Mouse (Mus musculus): ENCODE data around the gene Slc35c1. TPM values are rescaled to one million over a fixed set of nuclear protein-coding genes. Genes with fewer than 3 reads are reported as not detected.

Slc35c1 gene
- polyA plus RNA-seq, 1 experiment, result 16.8 TPM

DNA sequence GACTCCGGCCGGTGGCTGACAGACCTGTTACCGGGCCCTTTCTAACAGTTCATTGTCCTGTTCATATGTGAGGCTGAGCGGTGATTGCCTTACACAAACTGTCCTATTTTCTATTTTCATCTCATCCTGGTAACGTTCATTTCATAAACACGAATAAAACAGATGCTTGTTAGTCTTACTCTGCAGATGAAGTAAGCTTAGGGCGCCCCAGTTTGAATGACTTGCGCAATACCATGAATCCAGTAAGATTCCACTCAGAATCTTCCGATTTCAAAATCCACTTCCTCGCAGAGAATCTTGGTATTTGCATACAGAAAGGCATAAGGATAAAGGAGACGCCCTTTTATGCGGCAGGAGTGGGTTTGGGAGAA is 26.0 kb downstream of the Slc35c1 start:
- DNase-seq (ENCODE audit: low spot score), result no peak

DNA sequence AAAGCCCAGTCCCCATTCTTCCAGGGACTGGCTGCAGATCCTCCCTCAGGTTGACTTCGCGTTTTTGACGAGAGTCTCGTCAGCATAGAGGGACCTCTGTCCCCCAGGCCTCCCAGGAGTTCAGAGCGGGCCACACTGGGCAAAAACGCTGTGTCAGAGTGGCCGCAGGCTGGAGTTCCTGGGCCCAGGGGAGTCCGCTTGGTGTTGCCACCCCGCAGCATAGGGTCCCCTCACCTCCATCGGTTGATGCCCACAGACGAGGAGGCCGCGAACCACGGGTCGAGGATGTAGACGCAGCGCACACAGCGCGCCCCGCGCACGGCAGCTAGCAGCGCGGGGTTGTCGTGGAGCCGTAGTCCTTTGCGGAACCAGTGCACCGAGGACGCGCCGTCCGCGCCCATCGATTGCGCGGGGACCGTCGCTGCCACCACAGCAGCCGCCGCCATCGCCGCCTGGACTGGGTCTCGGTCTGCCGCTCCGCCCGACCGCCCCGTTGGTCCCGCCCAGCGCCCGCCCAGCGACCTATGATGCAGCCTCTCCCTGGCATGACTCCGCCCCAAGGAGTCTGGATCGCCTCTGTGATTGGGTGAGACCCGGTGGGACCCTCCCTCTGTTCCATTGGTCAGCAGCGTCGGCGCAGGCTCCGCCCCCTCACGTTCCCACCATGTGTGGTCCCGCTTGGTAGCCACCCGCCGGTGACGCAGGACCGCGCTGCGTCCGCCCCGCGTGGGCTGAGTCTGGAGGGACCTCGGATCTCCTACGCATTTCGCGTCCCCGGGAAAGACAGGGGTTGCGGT is 26.6 kb downstream of the Slc35c1 start, which contains the start of gene Cry2:
Cry2 (minus strand) TSS at position 466 of the 797 bp plus-strand sequence.
- peak; percentile 88 for DNase-seq (ENCODE audit: low spot score)

DNA sequence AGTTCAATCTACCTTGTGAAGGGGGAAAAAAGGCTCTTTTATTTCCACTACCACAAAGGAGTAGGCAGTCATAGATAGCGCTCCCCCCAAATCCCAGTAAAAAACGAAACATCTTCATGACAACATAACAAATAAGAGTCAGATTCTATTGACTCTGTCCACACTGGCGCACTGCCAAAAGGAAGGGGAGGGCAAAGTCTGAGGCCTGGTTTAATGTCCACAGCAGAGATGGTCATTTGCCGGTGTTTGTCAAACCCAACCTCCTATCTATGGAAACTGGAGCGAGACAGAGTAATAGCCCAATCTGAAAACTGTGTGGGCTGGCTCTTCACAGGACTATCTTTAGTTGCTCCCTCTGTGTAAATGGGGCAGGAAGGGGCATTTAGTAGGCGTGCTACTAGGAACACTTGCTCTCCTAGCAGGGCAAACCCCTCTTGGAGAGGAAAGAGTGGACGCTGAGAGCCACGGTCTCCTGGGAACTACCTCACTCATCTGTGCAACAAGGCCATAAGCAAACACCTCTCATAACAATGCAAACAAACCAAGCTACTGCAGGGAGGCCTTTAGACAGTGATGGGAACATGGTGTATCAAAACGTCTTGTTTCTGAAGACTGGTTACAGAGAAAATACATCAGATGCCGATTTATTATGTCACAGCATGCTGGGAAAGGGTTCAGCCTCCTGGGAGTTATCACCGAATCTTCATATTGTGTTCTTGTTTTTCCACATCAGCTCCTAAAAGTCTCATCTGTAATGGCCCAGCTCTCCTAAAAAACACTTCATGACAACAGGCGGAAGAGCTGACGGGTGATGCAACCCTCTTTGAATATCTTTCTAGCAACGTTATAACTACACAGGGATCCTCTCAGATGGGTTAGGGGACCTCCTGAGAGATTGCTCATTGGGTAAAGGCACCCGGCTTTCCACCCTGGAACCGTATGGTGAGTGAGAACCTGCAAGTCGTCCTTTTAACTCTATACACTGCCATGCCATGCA is 27.7 kb downstream of the Slc35c1 start:
- no peak for DNase-seq (ENCODE audit: low spot score)

DNA sequence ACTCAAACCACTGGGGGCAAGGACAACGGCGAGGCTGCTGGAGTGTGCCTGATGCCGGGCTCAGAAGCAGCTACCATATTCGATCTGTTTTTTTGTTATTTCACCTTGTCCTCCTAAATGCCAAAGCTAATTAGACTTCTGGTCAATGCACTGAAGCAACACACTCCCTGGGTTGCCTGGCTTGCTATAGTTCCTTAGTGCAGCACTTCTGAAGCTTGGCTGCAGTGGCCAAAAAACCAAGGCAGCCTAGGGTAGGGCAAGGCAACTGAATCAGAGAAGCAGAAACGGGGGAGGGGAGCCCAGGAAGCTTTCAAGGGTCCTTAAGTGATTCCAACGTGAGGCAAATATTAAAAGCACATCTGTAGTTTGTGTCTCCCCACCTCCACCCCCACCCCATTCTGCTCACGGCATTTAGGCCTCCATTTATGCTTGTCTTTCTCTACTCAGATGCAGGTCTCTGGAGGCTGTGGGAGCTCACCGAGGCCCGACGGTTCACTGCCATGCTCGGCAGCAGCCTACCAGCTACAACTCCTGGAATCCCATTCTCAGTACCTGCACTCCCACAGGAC is 28.6 kb downstream of the Slc35c1 start:
- no peak for DNase-seq (ENCODE audit: low spot score)

DNA sequence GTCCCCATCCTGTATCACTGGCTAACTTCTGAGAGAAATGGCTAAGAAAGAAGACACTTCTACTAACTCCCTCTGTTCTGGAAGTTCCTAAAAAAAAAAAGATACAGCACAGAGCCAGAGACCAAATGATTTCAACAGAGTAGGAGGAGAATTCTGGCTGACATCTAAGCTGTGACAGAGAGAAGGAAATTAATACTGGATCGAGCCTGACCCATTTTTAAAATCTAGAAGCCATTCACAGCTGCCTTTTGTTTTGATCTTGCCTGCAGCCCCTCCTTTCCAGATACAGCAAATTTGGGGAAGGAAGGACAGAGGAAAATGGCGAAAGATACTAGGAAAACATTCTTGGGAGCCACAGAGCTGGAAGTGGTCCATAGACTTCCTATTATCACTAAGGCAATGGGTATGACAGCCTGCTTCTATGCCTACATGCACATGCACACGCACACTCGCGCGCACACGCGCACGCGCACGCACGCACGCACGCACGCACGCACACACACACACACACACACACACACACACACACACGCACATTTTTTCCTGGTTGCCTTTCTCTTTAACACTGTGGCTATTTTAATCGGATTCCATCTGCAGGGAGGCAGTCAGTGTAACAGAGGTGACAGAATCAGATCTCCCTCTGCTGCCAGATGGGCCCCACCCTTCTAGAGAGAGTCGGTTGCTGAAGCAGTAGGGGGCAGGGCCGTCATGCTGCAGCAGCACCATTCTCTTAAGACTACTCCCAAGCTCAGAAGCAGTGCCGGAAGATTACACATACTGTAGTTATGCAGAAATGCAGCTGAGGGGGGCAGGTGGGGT is 29.4 kb downstream of the Slc35c1 start:
- peak; percentile 33 for DNase-seq (ENCODE audit: low spot score)

DNA sequence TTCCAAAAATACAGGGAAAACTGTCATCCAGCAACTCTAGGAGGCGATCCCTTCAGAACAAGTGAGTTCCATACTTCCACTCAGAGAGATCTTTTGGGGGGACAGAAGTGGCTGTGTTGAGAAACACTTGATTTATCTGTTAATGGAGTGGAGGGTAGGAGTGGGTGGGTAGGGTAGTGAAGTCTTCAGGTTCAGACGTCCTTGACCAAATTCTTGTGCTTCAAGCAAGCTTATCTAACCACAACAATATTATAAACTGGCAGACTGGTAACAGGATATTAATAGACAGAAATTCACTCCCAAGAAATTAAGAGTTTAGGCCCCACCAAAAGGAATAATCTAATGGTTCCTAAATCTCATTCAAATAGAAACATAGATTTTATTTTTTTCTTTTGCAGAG is 30.2 kb downstream of the Slc35c1 start:
- no peak for DNase-seq (ENCODE audit: low spot score)

DNA sequence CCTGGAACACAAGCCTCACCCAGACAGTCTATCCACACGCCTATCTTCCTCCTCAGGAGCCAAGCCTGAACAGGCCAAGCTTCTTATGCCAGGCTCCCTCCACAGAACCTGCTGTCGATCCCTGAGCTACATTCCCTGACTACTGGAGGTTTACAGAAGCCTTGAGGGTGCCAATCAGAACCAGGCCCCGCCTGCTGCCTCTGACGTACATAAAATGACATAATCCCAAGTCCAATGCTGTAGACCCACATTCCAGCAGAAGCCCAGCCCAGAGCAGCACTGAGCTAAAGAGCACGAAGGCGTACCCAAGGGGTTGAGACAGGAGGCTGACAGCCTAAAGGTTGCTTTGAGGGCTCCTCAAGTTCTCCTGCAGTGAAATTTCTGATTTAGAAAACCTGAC is 32.5 kb downstream of the Slc35c1 start:
- peak; percentile 61 for DNase-seq (ENCODE audit: low spot score)

DNA sequence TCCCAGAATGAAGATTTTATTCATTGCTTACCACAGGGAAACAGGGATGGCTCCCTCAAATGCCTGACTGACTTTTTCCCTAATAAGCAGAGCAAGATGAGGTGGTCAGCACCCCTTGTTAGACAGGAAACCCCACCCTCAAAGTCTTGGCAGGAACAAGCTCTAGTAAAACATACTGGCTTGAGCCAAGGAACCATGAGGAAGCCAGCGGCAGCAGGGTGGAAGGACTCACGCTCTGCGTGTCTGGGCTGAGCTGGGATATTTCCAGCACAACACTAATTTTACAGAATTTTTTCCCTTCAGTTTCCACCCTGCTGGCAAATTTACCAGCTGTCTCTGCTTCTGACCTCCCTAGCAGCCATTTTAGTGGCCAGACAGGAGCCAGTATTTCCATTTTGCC is 33.9 kb downstream of the Slc35c1 start:
- DNase-seq (ENCODE audit: low spot score), result no peak

DNA sequence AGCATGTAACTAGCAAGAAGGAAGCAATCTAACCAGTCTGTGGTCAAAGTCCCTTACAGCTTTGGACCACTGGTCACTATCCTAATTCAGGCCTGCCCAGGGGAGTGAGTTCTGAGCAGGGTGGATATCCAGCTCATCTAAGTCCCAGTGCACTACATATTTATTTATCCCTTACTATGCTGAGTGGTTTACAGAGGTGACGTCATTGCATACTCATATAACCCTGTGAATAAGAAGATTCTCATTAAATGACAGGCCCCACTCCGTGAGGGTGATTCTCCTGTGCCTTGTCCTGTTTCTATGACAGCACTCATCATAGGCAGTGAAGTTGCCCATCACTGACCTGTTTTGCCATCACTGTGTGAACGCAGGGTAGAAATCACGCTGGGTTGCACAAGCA is 35.0 kb downstream of the Slc35c1 start:
- no peak for DNase-seq (ENCODE audit: low spot score)

DNA sequence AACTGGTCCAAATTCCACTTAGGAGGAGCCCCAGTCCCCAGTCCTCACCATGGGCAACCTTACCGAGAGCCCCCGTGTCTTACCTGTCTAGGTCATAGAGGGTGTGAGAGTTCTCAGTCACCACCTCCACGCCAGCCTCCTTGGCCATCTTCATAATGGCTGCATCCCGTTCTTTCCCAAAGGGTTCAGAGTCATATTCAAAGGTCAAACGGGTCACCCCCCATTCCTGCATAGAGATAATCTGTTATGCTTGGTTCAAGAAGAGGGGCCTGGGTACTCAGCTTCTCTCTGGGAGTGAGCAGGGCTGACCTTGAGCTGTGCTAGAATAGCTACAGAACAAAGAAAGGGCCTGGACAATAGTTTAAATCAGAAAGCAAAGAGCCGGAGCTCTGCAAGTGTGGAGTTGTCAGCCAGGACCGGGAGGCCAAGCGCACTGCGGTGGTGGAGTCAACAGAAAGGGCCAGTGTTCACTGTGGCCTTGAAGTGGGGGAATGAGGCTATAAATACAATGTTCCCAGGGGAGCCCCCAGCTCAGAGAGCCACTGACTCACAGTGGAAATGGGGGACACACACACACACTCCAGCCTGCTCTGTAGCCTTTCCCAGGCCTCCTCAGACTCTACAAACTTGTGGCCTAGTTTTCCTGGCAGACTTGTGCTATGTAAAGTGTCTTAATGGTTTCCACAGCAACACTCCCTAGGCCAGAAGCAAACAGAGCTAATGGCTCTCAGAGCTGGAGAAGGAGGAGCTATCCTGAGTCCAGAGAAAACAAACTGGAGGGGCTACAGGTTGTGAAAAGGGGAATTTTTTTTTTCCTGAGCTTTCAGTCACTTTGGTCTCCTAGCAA is 35.7 kb downstream of the Slc35c1 start:
- no peak for DNase-seq (ENCODE audit: low spot score)

DNA sequence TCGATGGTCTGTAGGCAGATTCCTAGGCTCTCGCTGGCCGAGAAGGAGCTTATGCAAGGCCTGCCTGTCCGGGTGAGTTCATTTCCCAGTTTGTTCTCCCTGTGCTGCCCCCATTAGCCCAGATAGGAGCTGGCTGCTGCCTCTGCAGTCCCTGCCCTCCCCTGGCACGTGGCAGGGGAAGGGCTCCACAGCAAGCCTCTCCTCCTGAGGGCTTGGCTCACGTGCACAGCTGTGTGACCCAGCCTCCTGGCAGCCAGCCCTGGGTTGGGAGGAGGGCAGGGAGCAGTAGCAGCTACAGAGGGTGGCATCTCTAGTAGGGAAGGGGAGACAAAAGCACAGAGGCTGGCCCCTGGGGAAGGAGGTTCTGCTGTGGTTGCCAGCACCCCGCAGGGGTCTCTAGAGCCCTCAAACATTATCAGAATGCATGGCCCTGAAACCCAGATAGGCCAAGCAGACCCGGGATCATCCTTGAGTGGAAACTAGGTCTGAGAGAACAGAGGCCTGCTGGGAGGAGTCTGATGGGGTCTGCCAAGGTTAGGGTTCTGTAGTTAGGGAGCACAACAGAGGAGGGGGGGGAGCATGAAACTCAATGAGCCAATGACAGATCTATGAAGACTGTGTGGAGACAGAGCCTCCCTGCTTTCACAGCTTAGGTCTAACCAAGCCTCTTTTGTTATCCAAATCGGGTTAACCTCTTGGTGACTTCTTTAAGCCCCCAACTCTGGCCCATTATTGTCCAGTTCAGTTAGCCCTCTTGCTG is 36.5 kb downstream of the Slc35c1 start:
- peak; percentile 94 for DNase-seq (ENCODE audit: low spot score)

DNA sequence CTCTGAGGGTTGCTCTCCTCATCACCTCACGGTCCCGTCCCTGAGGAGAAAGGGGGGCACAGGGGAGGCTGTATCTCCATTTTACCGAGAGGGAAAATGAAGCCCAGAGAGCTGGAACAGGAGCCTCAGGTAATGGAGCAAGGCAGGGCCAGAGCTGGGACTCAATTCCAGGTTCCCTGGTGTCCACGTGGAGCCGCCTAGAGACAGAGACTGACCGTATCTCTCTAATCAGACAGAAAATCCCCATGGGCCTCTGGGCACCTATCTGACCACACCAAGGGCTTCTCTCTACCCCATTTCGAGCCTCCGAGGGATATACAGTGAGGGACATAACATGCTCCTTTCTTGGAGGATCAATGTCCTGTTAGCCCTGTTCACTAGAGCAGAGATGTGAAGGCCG is 37.2 kb downstream of the Slc35c1 start:
- no peak for DNase-seq (ENCODE audit: low spot score)

DNA sequence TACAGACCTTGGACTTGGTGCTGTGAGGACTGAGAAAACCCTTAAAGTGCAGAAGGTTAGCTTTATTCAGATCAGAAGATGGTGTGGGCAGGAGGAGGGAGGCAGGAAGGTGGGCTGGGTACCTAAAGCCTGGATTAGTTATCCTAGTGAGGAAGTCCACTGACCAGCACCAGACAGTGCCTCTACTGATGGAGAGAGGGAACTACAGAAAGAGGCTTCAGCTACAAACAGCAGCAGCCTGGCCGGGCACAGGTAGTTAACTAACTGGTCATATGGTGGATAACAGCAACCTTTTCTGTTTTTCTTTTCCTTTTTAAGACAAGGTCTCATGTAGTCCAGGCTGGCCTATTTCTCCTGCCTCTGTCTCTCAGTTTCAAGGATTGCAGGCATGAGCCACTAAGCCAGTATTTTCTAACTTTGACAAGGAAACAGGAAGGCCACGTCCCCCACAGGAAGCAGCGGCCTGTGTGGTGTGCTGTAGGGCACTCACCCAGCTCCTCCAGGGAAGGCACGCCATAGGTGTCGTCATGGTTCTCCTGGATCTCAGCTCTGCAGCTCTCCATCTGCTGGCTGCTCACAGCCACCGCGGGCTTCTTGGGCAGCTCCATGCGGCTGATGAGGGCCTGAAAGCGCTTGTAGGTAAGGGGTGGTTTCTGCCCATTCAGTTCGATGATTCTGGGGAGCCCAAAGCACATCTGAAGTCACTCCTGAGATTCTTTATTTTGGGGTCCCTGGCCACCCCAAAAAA is 37.8 kb downstream of the Slc35c1 start:
- no peak for DNase-seq (ENCODE audit: low spot score)

DNA sequence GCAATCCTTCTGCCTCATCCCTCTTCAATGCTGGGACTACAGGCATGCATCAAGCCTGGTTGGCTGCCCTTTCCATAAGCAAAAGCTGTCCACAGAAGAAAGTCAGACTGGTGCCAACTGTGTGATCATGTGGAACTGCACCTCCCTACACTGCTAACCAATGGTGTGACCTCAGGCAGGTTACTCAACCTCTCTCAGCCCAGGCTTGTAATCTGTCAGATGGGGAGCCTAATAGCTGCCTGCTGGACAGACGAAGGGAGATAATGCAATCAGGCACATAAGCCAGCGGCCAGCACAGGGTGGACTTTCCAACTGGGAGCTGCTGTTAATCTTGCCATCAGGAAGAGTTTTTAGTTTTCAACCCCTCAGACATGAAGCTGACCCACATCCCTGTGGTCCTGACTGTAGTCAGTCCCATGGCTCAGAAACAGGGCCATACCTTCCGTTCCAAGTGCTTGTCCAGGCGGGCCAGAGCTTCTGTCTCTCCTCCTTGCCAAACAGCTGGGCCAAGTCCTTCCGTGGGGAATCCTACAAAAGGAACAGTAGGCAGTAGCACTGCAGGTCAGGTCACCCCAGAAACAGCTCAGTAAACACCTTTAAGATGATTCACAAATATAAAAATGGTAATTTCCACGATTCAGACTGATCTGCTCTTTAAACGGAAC is 38.5 kb downstream of the Slc35c1 start:
- no peak for DNase-seq (ENCODE audit: low spot score)

DNA sequence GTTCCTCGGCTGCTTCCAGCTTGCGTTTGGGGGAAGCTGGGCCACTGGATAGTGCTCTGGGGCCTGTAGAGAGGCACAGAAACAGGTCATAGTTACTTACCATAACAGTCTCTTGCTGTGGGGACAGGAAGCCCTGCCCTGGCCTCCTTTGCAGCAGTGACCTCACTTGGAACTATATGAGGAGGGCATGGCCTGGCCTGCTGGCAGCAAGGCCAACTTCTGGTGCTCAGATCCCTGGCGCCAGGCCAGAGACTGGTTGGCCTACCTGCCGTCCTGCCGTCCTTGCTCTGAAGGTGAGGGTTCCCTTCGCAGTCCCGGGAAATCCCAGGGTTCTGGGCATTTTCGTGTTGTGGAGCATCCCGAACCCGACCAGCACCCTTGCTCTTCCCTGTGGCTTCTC is 48.6 kb downstream of the Slc35c1 start:
- DNase-seq (ENCODE audit: low spot score), result no peak

DNA sequence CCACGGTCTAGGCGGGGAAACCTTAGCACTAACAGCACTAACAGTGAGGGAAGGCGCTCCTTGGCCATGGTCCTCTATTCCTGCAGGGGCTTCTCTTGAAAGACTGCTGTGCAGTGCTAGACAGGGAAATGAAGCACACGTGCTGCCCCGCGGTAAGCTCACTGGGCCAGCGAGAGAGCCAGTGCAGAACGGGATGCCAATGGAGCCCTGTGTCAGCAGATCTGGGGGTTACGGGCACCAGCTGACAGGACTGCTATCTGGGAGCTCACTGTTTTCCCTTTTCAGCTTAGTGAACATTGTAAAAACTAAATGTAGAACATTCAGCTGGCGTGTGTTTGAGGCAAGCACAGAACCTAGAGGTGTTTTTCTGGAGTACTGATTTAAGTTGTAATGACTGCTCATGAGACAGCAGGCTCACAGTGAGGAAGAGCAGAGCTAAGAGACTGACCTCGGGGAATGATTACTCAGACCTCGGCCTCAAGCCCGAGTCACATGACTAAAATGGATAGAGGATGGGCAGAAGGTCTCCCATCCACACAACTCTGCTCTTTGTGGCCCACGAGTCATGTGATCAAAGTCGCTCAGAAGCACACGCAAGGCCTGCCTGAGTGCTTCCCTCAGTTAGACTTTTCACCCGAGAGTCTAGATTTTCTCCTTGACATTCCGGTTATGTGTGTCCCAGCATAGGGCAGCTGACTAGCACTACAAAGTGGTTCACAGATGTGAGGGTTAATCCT is 51.9 kb downstream of the Slc35c1 start:
- no peak for DNase-seq (ENCODE audit: low spot score)

DNA sequence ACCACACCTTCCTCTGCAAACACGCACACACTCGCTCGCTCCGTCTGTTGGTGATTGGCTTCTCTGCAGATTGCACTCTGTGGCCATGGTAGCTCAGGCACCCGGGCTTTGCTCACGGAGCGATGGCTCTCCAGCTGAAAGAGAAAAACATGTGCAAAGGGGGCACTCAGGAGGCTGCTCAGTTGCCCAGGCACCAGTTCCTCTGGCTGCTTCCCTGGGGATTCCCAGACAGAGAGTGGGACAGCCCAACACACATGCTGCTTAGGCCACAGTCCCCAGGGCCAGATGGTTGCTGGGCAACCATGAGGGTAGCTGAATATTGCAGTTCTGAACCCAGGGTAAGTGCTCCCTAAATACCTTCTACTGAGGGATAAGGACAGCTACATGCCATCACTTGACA is 54.7 kb downstream of the Slc35c1 start:
- DNase-seq (ENCODE audit: low spot score), result no peak

DNA sequence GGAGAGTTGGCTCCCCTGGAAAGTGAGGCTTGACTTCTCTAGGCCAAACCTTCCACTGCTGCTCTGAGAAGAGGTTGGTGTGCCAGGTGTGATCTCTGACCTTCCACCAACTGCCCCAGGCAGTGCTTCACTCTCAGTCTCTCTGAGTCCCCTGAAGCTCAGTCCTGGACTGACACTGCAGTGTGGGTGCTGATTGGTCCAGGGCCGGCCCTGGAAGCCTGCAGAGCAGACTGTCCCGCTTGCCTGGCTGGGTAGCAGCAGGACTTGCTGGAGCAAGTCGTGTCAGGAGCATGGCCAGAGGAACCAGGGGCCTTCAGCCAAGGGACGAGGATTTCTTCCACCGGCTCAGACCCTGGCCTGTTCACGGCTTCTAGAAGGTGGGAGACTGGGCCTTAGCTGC is 55.6 kb downstream of the Slc35c1 start:
- DNase-seq (ENCODE audit: low spot score), result no peak

Measured in urinary bladder, adult 2 months (tissue).